Mouse (Mus musculus): ENCODE data around the gene Rgs6. TPM values are rescaled to one million over a fixed set of nuclear protein-coding genes. Genes with fewer than 3 reads are reported as not detected.
A peak's percentile ranks its signal among the peaks of the same experiment; 100 is the strongest.

Rgs6 gene
- polyA plus RNA-seq, 2 experiments: 0.07 to 0.20 TPM

- no peaks in the 10 kb centered on the region for H3K27me3 ChIP-seq (ENCODE audit: control insufficient read depth, insufficient read depth, low read length)
- ATAC-seq (ENCODE audit: insufficient read depth): no peak
- no peaks in the 10 kb centered on the region for H3K9me3 ChIP-seq (ENCODE audit: control insufficient read depth, low read length)
- TF ChIP-seq EP300 (IDR thresholded peaks at IDR 0.05; ENCODE audit: low read depth): no peak
- TF ChIP-seq CTCF (IDR thresholded peaks at IDR 0.05; ENCODE audit: low read depth): peak; percentile 16; the same call in 1 of the 2 replicates
- no peak for DNase-seq (ENCODE audit: low read depth in 3 of 3, low spot score in 3 of 3)
- H3K27ac ChIP-seq: no peak overlapping the region
- no peak overlapping the region for H3K9ac ChIP-seq (replicated peaks)
- H3K4me3 ChIP-seq (ENCODE audit: insufficient read depth in 1 of 2, low read depth in 2 of 2, low read length in 2 of 2): no peak overlapping the region
- WGBS (ENCODE audit: insufficient replicate concordance): 75% methylated on average over 2 of the region's 2 CpGs
- no peaks in the 10 kb centered on the region for H3K36me3 ChIP-seq (replicated peaks; ENCODE audit: control insufficient read depth, insufficient read depth, low read depth)
- no peak overlapping the region for H3K4me2 ChIP-seq (ENCODE audit: low read depth)
- no peaks in the 10 kb centered on the region for H3K4me1 ChIP-seq (replicated peaks; ENCODE audit: control insufficient read depth in 2 of 2, insufficient read depth in 2 of 2, low read length in 1 of 2)
These were observed 184.1 kb downstream of the Rgs6 start for GRCm38 (mm10) chr12:82772215-82772614.

GRCm38 (mm10) chr12:82774576-82774975 is 186.5 kb downstream of the Rgs6 start:
- Histone ChIP-seq H3K4me2 (ENCODE audit: low read depth) (no peak overlapping the region), H3K27me3 (ENCODE audit: control insufficient read depth, insufficient read depth, low read length) (no peaks in the 10 kb centered on the region), H3K36me3 (replicated peaks; ENCODE audit: control insufficient read depth, insufficient read depth, low read depth) (no peaks in the 10 kb centered on the region), H3K9ac (replicated peaks) (no peak overlapping the region), H3K4me3 (ENCODE audit: insufficient read depth in 1 of 2, low read depth in 2 of 2, low read length in 2 of 2) (no peak overlapping the region), H3K9me3 (ENCODE audit: control insufficient read depth, low read length) (no peaks in the 10 kb centered on the region), H3K27ac (no peak overlapping the region), H3K4me1 (replicated peaks; ENCODE audit: control insufficient read depth in 2 of 2, insufficient read depth in 2 of 2, low read length in 1 of 2) (no peaks in the 10 kb centered on the region)
- ATAC-seq (ENCODE audit: insufficient read depth) (no peak), DNase-seq (ENCODE audit: low read depth in 3 of 3, low spot score in 3 of 3) (no peak)
- TF ChIP-seq EP300 (IDR thresholded peaks at IDR 0.05; ENCODE audit: low read depth): no peak
- no peak for TF ChIP-seq CTCF (IDR thresholded peaks at IDR 0.05; ENCODE audit: low read depth)
- 74% methylated on average over 7 of the region's 7 CpGs for WGBS (ENCODE audit: insufficient replicate concordance)

GRCm38 (mm10) chr12:82776686-82777085 is 188.6 kb downstream of the Rgs6 start:
- Histone ChIP-seq H3K36me3 (replicated peaks; ENCODE audit: control insufficient read depth, insufficient read depth, low read depth) (no peaks in the 10 kb centered on the region), H3K9ac (replicated peaks) (no peak overlapping the region), H3K4me3 (ENCODE audit: insufficient read depth in 1 of 2, low read depth in 2 of 2, low read length in 2 of 2) (no peak overlapping the region), H3K27ac (no peak overlapping the region), H3K4me1 (replicated peaks; ENCODE audit: control insufficient read depth in 2 of 2, insufficient read depth in 2 of 2, low read length in 1 of 2) (no peaks in the 10 kb centered on the region), H3K4me2 (ENCODE audit: low read depth) (no peak overlapping the region), H3K9me3 (ENCODE audit: control insufficient read depth, low read length) (no peaks in the 10 kb centered on the region), H3K27me3 (ENCODE audit: control insufficient read depth, insufficient read depth, low read length) (no peaks in the 10 kb centered on the region)
- ATAC-seq (ENCODE audit: insufficient read depth) (no peak), DNase-seq (ENCODE audit: low read depth in 3 of 3, low spot score in 3 of 3) (no peak)
- TF ChIP-seq EP300 (IDR thresholded peaks at IDR 0.05; ENCODE audit: low read depth) (no peak), CTCF (IDR thresholded peaks at IDR 0.05; ENCODE audit: low read depth) (no peak)
- WGBS (ENCODE audit: insufficient replicate concordance): 46% methylated on average over 4 of the region's 4 CpGs

- H3K4me2 ChIP-seq (ENCODE audit: low read depth): no peak overlapping the region
- no peaks in the 10 kb centered on the region for H3K4me1 ChIP-seq (replicated peaks; ENCODE audit: control insufficient read depth in 2 of 2, insufficient read depth in 2 of 2, low read length in 1 of 2)
- no peak overlapping the region for H3K4me3 ChIP-seq (ENCODE audit: insufficient read depth in 1 of 2, low read depth in 2 of 2, low read length in 2 of 2)
- no peaks in the 10 kb centered on the region for H3K36me3 ChIP-seq (replicated peaks; ENCODE audit: control insufficient read depth, insufficient read depth, low read depth)
- H3K27ac ChIP-seq: no peak overlapping the region
- TF ChIP-seq CTCF (IDR thresholded peaks at IDR 0.05; ENCODE audit: low read depth): no peak
- TF ChIP-seq EP300 (IDR thresholded peaks at IDR 0.05; ENCODE audit: low read depth): no peak
- no peak for ATAC-seq (ENCODE audit: insufficient read depth)
- no peaks in the 10 kb centered on the region for H3K9me3 ChIP-seq (ENCODE audit: control insufficient read depth, low read length)
- 57% methylated on average over 5 of the region's 5 CpGs for WGBS (ENCODE audit: insufficient replicate concordance)
- no peak overlapping the region for H3K9ac ChIP-seq (replicated peaks)
- no peak for DNase-seq (ENCODE audit: low read depth in 3 of 3, low spot score in 3 of 3)
- H3K27me3 ChIP-seq (ENCODE audit: control insufficient read depth, insufficient read depth, low read length): no peaks in the 10 kb centered on the region
These were observed 192.8 kb downstream of the Rgs6 start for GRCm38 (mm10) chr12:82780936-82781335.

- no peak for ATAC-seq (ENCODE audit: insufficient read depth)
- Histone ChIP-seq H3K4me2 (ENCODE audit: low read depth) (no peak overlapping the region), H3K36me3 (replicated peaks; ENCODE audit: control insufficient read depth, insufficient read depth, low read depth) (no peaks in the 10 kb centered on the region), H3K27me3 (ENCODE audit: control insufficient read depth, insufficient read depth, low read length) (no peaks in the 10 kb centered on the region), H3K4me3 (ENCODE audit: insufficient read depth in 1 of 2, low read depth in 2 of 2, low read length in 2 of 2) (no peak overlapping the region), H3K9ac (replicated peaks) (no peak overlapping the region), H3K9me3 (ENCODE audit: control insufficient read depth, low read length) (no peaks in the 10 kb centered on the region), H3K27ac (no peak overlapping the region), H3K4me1 (replicated peaks; ENCODE audit: control insufficient read depth in 2 of 2, insufficient read depth in 2 of 2, low read length in 1 of 2) (no peaks in the 10 kb centered on the region)
- 64% methylated on average over 5 of the region's 5 CpGs for WGBS (ENCODE audit: insufficient replicate concordance)
- TF ChIP-seq EP300 (IDR thresholded peaks at IDR 0.05; ENCODE audit: low read depth) (no peak), CTCF (IDR thresholded peaks at IDR 0.05; ENCODE audit: low read depth) (no peak)
- DNase-seq (ENCODE audit: low read depth in 3 of 3, low spot score in 3 of 3): no peak
These were observed 193.3 kb downstream of the Rgs6 start for GRCm38 (mm10) chr12:82781414-82781813.

Data from liver, embryonic 14.5 days (tissue).